Mouse (Mus musculus) urinary bladder, postnatal 0 days (tissue): ENCODE measurements around the gene Adgrf4. TPM values are rescaled to one million over a fixed set of nuclear protein-coding genes. Genes with fewer than 3 reads are reported as not detected.

Experiments used
- polyA plus RNA-seq: library from polyadenylated mRNA; unstranded; fragments of >200 nt; fragmentation: Nextera tagmentation; extraction: Ambion mirVana; gene quantifications from 2 replicates; pipeline ENCODE4 v1.2.1, GENCODE M21; 2015

Adgrf4 gene
- polyA plus RNA-seq: 15.1 and 16.8 TPM in 2 replicates

GRCm38 (mm10) chr17:42692136-42692535 lies at the start of gene Adgrf4:
Gene Adgrf4 (minus strand): TSS chr17:42692284.

GRCm38 (mm10) chr17:42741801-42742217 lies 49.7 kb upstream of the Adgrf4 start, which contains the start of gene Adgrf2:
Gene Adgrf2 (minus strand): TSS chr17:42742179.

GRCm38 (mm10) chr17:42611295-42611694 lies 80.8 kb downstream of the Adgrf4 start, which contains the start of gene Opn5:
Gene Opn5 (minus strand): TSS chr17:42611395.

Other genes starting within 250 kb of the Adgrf4 start
- gene Opn5, start 80.9 kb downstream of the Adgrf4 start, polyA plus RNA-seq: not detected in 2 replicates
- not detected in 2 replicates for gene Adgrf2, start 49.9 kb upstream of the Adgrf4 start, polyA plus RNA-seq
- gene Cd2ap, start 184.4 kb upstream of the Adgrf4 start, polyA plus RNA-seq: 25.1 and 30.9 TPM in 2 replicates